Mouse (Mus musculus) CH12.LX (cell line): ENCODE data around the gene U2af2. TPM values are rescaled to one million over a fixed set of nuclear protein-coding genes. Genes with fewer than 3 reads are reported as not detected.

Source experiments
- DNase-seq: peaks from one replicate; pipeline ENCODE4 v3.0.0-alpha.2; 2013; ENCODE audit errors: extremely low read depth
- H3K27ac ChIP-seq: 2 replicates; pipeline ENCODE4 v1.5.1; 2012; ENCODE audit warnings: low read depth, mild to moderate bottlenecking, control low read depth, moderate library complexity; ENCODE audit not compliant: insufficient read depth
- H3K27me3 ChIP-seq: replicated peaks from 2 replicates; pipeline ENCODE3; 2012; ENCODE audit warnings: inconsistent platforms
- H3K36me3 ChIP-seq, 2 experiments: replicated peaks in 1 of 2; 2 replicates each; pipeline versions ENCODE3 to v1.6.1; 2012; ENCODE audit warnings: inconsistent platforms in 1 of 2, low read length in 1 of 2, mild to moderate bottlenecking in 1 of 2, mixed read lengths in 1 of 2, moderate library complexity in 1 of 2; ENCODE audit not compliant: control insufficient read depth in 1 of 2, insufficient read depth in 1 of 2
- H3K4me1 ChIP-seq, 2 experiments: 2 replicates each; pipeline ENCODE4 v1.6.1; 2012; ENCODE audit warnings: inconsistent platforms in 1 of 2, moderate library complexity in 1 of 2; ENCODE audit not compliant: insufficient read depth in 2 of 2, control insufficient read depth in 1 of 2
- H3K4me2 ChIP-seq: 2 replicates; pipeline ENCODE4 v1.6.1; 2012; ENCODE audit warnings: low read depth, mild to moderate bottlenecking, control low read depth; ENCODE audit not compliant: poor library complexity, insufficient read depth, severe bottlenecking
- H3K4me3 ChIP-seq, 3 experiments: fragments of 150-350 bp in 1 of 3; sonication (generic) in 1 of 3; replicated peaks in 1 of 3; 2 replicates each; pipeline versions ENCODE3 to v1.5.1; 2011 to 2012; ENCODE audit warnings: low read depth in 2 of 3, low read length in 2 of 3, mild to moderate bottlenecking in 2 of 3, moderate library complexity in 2 of 3, control low read depth in 1 of 3, improper control_type of control experiment in 1 of 3, inconsistent platforms in 1 of 3, mixed read lengths in 1 of 3; ENCODE audit not compliant: poor library complexity in 1 of 3
- H3K79me2 ChIP-seq: replicated peaks from 2 replicates; pipeline ENCODE4 v1.6.1; 2012; ENCODE audit warnings: mild to moderate bottlenecking, moderate library complexity; ENCODE audit not compliant: control insufficient read depth, poor library complexity, insufficient read depth, severe bottlenecking; ENCODE audit errors: extremely low read depth
- H3K9ac ChIP-seq: 2 replicates; pipeline ENCODE4 v1.6.1; 2012; ENCODE audit warnings: low read depth, mild to moderate bottlenecking, control low read depth, moderate library complexity; ENCODE audit not compliant: insufficient read depth
- H3K9me3 ChIP-seq: replicated peaks from 2 replicates; pipeline ENCODE3; 2012; ENCODE audit warnings: low read length, inconsistent platforms, mixed read lengths
- BHLHE40 ChIP-seq: IDR thresholded peaks from 2 replicates; pipeline ENCODE4 v1.6.1; 2011; ENCODE audit warnings: mild to moderate bottlenecking, low read depth, low read length, improper control_type of control experiment
- CHD1 ChIP-seq: IDR thresholded peaks from 2 replicates; pipeline ENCODE4 v1.6.1; 2012; ENCODE audit warnings: low read depth, low read length, improper control_type of control experiment, inconsistent platforms
- CHD2 ChIP-seq: IDR thresholded peaks from 2 replicates; pipeline ENCODE4 v1.6.1; 2011; ENCODE audit warnings: low read length, improper control_type of control experiment
- CTCF ChIP-seq, 2 experiments: IDR thresholded peaks in 1 of 2; conservative IDR thresholded peaks in 1 of 2; 2 replicates each; pipeline ENCODE4 v1.5.1; 2011 to 2012; ENCODE audit warnings: low read depth in 2 of 2, low read length in 2 of 2, improper control_type of control experiment in 1 of 2, inconsistent platforms in 1 of 2, mild to moderate bottlenecking in 1 of 2, moderate library complexity in 1 of 2
- E2F4 ChIP-seq: IDR thresholded peaks from 2 replicates; pipeline ENCODE4 v1.6.1; 2011; ENCODE audit warnings: low read depth, low read length, improper control_type of control experiment; ENCODE audit not compliant: insufficient replicate concordance
- ELF1 ChIP-seq: IDR thresholded peaks from 2 replicates; pipeline ENCODE4 v1.6.1; 2014; ENCODE audit warnings: low read depth, mild to moderate bottlenecking, inconsistent platforms, low read length, improper control_type of control experiment
- EP300 ChIP-seq: IDR thresholded peaks from 2 replicates; pipeline ENCODE4 v1.6.1; 2011; ENCODE audit warnings: low read length, improper control_type of control experiment
- ETS1 ChIP-seq: conservative IDR thresholded peaks from 2 replicates; pipeline ENCODE4 v1.6.1; 2012; ENCODE audit warnings: low read depth, mild to moderate bottlenecking, inconsistent platforms, low read length, improper control_type of control experiment, moderate library complexity
- GABPA ChIP-seq: IDR thresholded peaks from 2 replicates; pipeline ENCODE4 v1.6.1; 2012; ENCODE audit warnings: low read depth, low read length, improper control_type of control experiment, inconsistent platforms; ENCODE audit not compliant: insufficient replicate concordance
- HCFC1 ChIP-seq: IDR thresholded peaks from 2 replicates; pipeline ENCODE4 v1.6.1; 2012; ENCODE audit warnings: low read depth, mild to moderate bottlenecking, inconsistent platforms, low read length, improper control_type of control experiment
- IRF4 ChIP-seq: IDR thresholded peaks from 2 replicates; pipeline ENCODE4 v1.6.1; 2014; ENCODE audit warnings: low read depth, mild to moderate bottlenecking, inconsistent platforms, low read length, improper control_type of control experiment
- JUN ChIP-seq: IDR thresholded peaks from 2 replicates; pipeline ENCODE4 v1.6.1; 2011; ENCODE audit warnings: low read depth, mild to moderate bottlenecking, low read length, improper control_type of control experiment, moderate library complexity; ENCODE audit not compliant: insufficient read depth
- JUND ChIP-seq: conservative IDR thresholded peaks from 2 replicates; pipeline ENCODE4 v1.6.1; 2011; ENCODE audit warnings: low read depth, low read length, improper control_type of control experiment
- KAT2A ChIP-seq: IDR thresholded peaks from 2 replicates; pipeline ENCODE4 v1.6.1; 2012; ENCODE audit warnings: low read length, improper control_type of control experiment, inconsistent platforms; ENCODE audit not compliant: insufficient replicate concordance
- MAFK ChIP-seq: IDR thresholded peaks from 2 replicates; pipeline ENCODE4 v1.6.1; 2011; ENCODE audit warnings: low read length, improper control_type of control experiment; ENCODE audit not compliant: insufficient replicate concordance
- MAX ChIP-seq: IDR thresholded peaks from 2 replicates; pipeline ENCODE4 v1.6.1; 2011; ENCODE audit warnings: low read length, improper control_type of control experiment
- MAZ ChIP-seq: IDR thresholded peaks from 2 replicates; pipeline ENCODE4 v1.6.1; 2012; ENCODE audit warnings: low read depth, mild to moderate bottlenecking, inconsistent platforms, low read length, improper control_type of control experiment, moderate library complexity
- MEF2A ChIP-seq: IDR thresholded peaks from 2 replicates; pipeline ENCODE4 v1.6.1; 2014; ENCODE audit warnings: low read depth, mild to moderate bottlenecking, inconsistent platforms, low read length, improper control_type of control experiment, borderline replicate concordance
- MXI1 ChIP-seq: IDR thresholded peaks from 2 replicates; pipeline ENCODE4 v1.6.1; 2011; ENCODE audit warnings: mild to moderate bottlenecking, low read depth, low read length, improper control_type of control experiment
- MYC ChIP-seq: IDR thresholded peaks from 2 replicates; pipeline ENCODE4 v1.6.1; 2011; ENCODE audit warnings: low read depth, mild to moderate bottlenecking, improper control_type of control experiment, low read length
- NELFE ChIP-seq: IDR thresholded peaks from 2 replicates; pipeline ENCODE4 v1.6.1; 2011; ENCODE audit warnings: low read depth, low read length, improper control_type of control experiment
- NRF1 ChIP-seq: IDR thresholded peaks from 2 replicates; pipeline ENCODE4 v1.6.1; 2014; ENCODE audit warnings: low read depth, mild to moderate bottlenecking, inconsistent platforms, low read length, improper control_type of control experiment, moderate library complexity
- PAX5 ChIP-seq: IDR thresholded peaks from 2 replicates; pipeline ENCODE4 v1.6.1; 2012; ENCODE audit warnings: low read length, inconsistent platforms, mixed read lengths
- POLR2A ChIP-seq: IDR thresholded peaks from 2 replicates; pipeline ENCODE4 v1.6.1; 2011; ENCODE audit warnings: low read depth, mild to moderate bottlenecking, improper control_type of control experiment, low read length
- POLR2AphosphoS2 ChIP-seq: IDR thresholded peaks from 2 replicates; pipeline ENCODE4 v1.6.1; 2011; ENCODE audit warnings: low read depth, low read length, improper control_type of control experiment
- RAD21 ChIP-seq: IDR thresholded peaks from 2 replicates; pipeline ENCODE4 v1.6.1; 2011; ENCODE audit warnings: low read depth, mild to moderate bottlenecking, low read length, improper control_type of control experiment, moderate library complexity
- RCOR1 ChIP-seq: conservative IDR thresholded peaks from 2 replicates; pipeline ENCODE4 v1.6.1; 2012; ENCODE audit warnings: low read depth, mild to moderate bottlenecking, inconsistent platforms, low read length, improper control_type of control experiment
- SIN3A ChIP-seq: IDR thresholded peaks from 2 replicates; pipeline ENCODE4 v1.6.1; 2012; ENCODE audit warnings: low read length, improper control_type of control experiment, inconsistent platforms
- SMC3 ChIP-seq: IDR thresholded peaks from 2 replicates; pipeline ENCODE4 v1.6.1; 2011; ENCODE audit warnings: low read depth, low read length, improper control_type of control experiment
- TBP ChIP-seq: conservative IDR thresholded peaks from 2 replicates; pipeline ENCODE4 v1.6.1; 2011; ENCODE audit warnings: low read depth, low read length, improper control_type of control experiment
- TCF12 ChIP-seq: IDR thresholded peaks from 2 replicates; pipeline ENCODE4 v1.6.1; 2014; ENCODE audit warnings: low read depth, mild to moderate bottlenecking, inconsistent platforms, low read length, improper control_type of control experiment
- UBTF ChIP-seq: IDR thresholded peaks from 2 replicates; pipeline ENCODE4 v1.6.1; 2012; ENCODE audit warnings: low read depth, mild to moderate bottlenecking, inconsistent platforms, low read length, improper control_type of control experiment, moderate library complexity
- USF1 ChIP-seq: IDR thresholded peaks from 2 replicates; pipeline ENCODE4 v1.6.1; 2014; ENCODE audit warnings: low read depth, mild to moderate bottlenecking, inconsistent platforms, low read length, improper control_type of control experiment
- USF2 ChIP-seq: conservative IDR thresholded peaks from 2 replicates; pipeline ENCODE4 v1.6.1; 2011; ENCODE audit warnings: low read depth, low read length, improper control_type of control experiment
- ZC3H11A ChIP-seq: IDR thresholded peaks from 2 replicates; pipeline ENCODE4 v1.6.1; 2012; ENCODE audit warnings: low read depth, mild to moderate bottlenecking, inconsistent platforms, low read length, improper control_type of control experiment
- ZKSCAN1 ChIP-seq: IDR thresholded peaks from 2 replicates; pipeline ENCODE4 v1.6.1; 2012; ENCODE audit warnings: low read depth, inconsistent platforms, low read length, improper control_type of control experiment, borderline replicate concordance
- ZMIZ1 ChIP-seq: IDR thresholded peaks from 2 replicates; pipeline ENCODE4 v1.6.1; 2012; ENCODE audit warnings: low read depth, mild to moderate bottlenecking, inconsistent platforms, low read length, improper control_type of control experiment
- ZNF384 ChIP-seq: IDR thresholded peaks from 2 replicates; pipeline ENCODE4 v1.6.1; 2012; ENCODE audit warnings: low read depth, low read length, improper control_type of control experiment, inconsistent platforms
- dilution Hi-C: fragments of 300-500 bp; cut with MboI; formaldehyde crosslinking; loops from 2 replicates; pipeline ENCODE4 v1.14.3; 2020; ENCODE audit warnings: low sequenced_read_pairs; ENCODE audit not compliant: extremely low pct_unique_long_range_greater_than_20kb, extremely low pct_ligation_motif_present
- in situ Hi-C: fragments of 300-500 bp; cut with MboI; formaldehyde crosslinking; loops from 3 replicates; pipeline ENCODE4 v1.14.3; 2019; ENCODE audit warnings: low sequenced_read_pairs, low pct_ligation_motif_present, low pct_unique_long_range_greater_than_20kb, mixed read lengths
- polyA plus RNA-seq: library from polyadenylated mRNA; unstranded; fragments of >175 nt; gene quantifications from 2 replicates; pipeline ENCODE4 v1.2.1, GENCODE M21; 2012; ENCODE audit warnings: low read depth; ENCODE audit not compliant: insufficient read length
- total RNA-seq, 2 experiments: library from RNA; depleted of rRNA; stranded (reverse); fragments of 300-350 nt in 1 of 2; fragments of >200 nt in 1 of 2; gene quantifications; 2 replicates each; pipeline ENCODE4 v1.2.3; 2012 to 2014

The U2af2 gene
- total and polyA plus RNA-seq, 3 experiments = 293 to 449 (median 295) TPM

DNA sequence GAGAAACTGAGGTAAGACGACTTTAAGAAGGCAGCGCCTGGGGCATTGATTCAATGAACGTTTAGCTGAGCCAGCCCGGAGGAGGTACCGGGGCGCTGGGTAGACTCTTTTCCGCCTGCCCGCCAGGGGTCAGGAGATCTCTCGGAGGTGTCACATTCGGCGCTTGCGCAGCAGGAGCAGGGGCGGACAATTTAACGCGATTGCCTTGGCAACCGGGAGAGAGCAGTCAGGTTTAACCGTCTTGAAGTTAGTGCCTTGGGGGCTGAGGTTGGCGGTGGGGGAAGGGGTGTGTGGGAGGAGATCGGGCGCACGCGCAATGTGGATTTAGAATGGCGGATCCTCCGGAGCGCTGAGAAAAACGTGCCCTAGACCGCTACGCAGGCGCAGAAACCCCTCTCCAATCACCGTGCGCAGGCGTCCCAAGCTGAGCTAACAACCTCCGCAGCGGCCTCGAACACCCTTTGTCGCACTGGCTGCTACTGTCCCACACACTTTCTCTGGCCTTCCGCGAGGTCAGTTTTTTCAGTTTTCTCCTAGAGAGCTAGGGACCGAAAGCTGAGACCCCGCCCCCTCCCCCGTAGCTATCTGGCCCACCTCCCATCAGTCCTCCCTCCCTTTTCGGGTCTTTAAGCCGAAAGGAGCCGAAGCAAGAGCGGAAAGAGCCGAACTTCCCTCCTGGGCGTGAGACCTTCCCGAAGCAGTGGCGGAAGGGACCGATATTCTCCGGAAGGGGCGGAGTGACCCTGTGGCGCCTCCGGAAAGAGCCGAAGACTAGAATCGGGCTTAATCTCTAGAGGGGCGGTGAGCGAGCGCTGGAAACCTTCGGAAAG lies 784 bp upstream of the U2af2 start:
- TF ChIP-seq BHLHE40 (peak; percentile 93), SIN3A (peak; percentile 69; the same call in 1 of the 2 replicates), NELFE (peak; percentile 40; the same call in 1 of the 2 replicates), MAX (no peak; the same call in 1 of the 2 replicates), ETS1 (no peak), RAD21 (peak; percentile 24), MAZ (peak; percentile 85), EP300 (no peak), MAFK (no peak), MYC (peak; percentile 85; the same call in 1 of the 2 replicates), ZNF384 (no peak), CHD1 (no peak), MXI1 (peak; percentile 92), PAX5 (no peak), CTCF (conservative IDR thresholded peaks at IDR 0.05 in 1 of 2, IDR thresholded peaks at IDR 0.05 in 1 of 2; ENCODE audit: low read depth in 2 of 2, low read length in 2 of 2) (peak in 1 of 2 experiments; percentile 77; a peak in 3 of 4 replicates), E2F4 (no peak), GABPA (no peak), SMC3 (peak; percentile 64), USF2 (no peak), CHD2 (peak; percentile 77; the same call in 1 of the 2 replicates), POLR2A (peak; percentile 64), UBTF (no peak), USF1 (no peak), TBP (peak; percentile 58; the same call in 1 of the 2 replicates), JUND (no peak), HCFC1 (peak; percentile 37), KAT2A (peak; percentile 54; the same call in 1 of the 2 replicates), IRF4 (peak; percentile 7; the same call in 1 of the 2 replicates), ZKSCAN1 (no peak), RCOR1 (no peak), NRF1 (peak; percentile 95), JUN (no peak), ELF1 (peak; percentile 76), POLR2AphosphoS2 (no peak), ZMIZ1 (peak; percentile 56; the same call in 1 of the 2 replicates), MEF2A (peak; percentile 55; the same call in 1 of the 2 replicates), TCF12 (no peak; the same call in 1 of the 2 replicates), ZC3H11A (no peak)
- Histone ChIP-seq H3K36me3 (peaks cover 4 to 25% of the 10 kb centered on the region in 2 experiments), H3K9me3 (no peaks in the 10 kb centered on the region), H3K4me3 (peak overlapping the region; percentile 67 to 90 (median 73)), H3K27me3 (no peaks in the 10 kb centered on the region), H3K4me1 (peaks cover 2 to 47% of the 10 kb centered on the region in 2 experiments; a peak in 3 of 4 replicates), H3K9ac (peak overlapping the region; percentile 92), H3K27ac (peak overlapping the region; percentile 90), H3K4me2 (peak overlapping the region; percentile 76), H3K79me2 (peaks cover 35% of the 10 kb centered on the region)
- DNase-seq = peak; percentile 97
- dilution Hi-C loops = no loop called here
- in situ Hi-C loops = loop anchor here (5.0 kb wide), 1 partner anchor 66 kb away; the partner anchor contains the start of gene Rasl2-9
